Mouse (Mus musculus) inflammation-experienced regulatory T-cells, adult 16 weeks (primary cell): ENCODE measurements around the gene Olfr998. TPM values are rescaled to one million over a fixed set of nuclear protein-coding genes. Genes with fewer than 3 reads are reported as not detected.

Experiments used
- polyA plus RNA-seq: library from polyadenylated mRNA; unstranded; fragments of 100-300 nt; shearing (Covaris generic); gene quantifications from one replicate; pipeline ENCODE4 v1.2.1, GENCODE M21; 2017

The Olfr998 gene
- not detected for polyA plus RNA-seq

GRCm38 (mm10) chr2:85588648-85589047, at the start of gene Olfr998:
Olfr998 (plus strand) TSS chr2:85588948.

GRCm38 (mm10) chr2:85578915-85579314, 9.8 kb upstream of the Olfr998 start, which contains the start of gene Olfr996:
Olfr996 (plus strand) TSS chr2:85579215.

GRCm38 (mm10) chr2:85611803-85612202, 23.1 kb downstream of the Olfr998 start, which contains the start of gene Olfr1000:
Olfr1000 (minus strand) TSS chr2:85611903.

Other genes with a start within 250 kb of the Olfr998 start
- gene Olfr987, start 249.6 kb upstream of the Olfr998 start, polyA plus RNA-seq = not detected
- gene Olfr988, start 225.7 kb upstream of the Olfr998 start, polyA plus RNA-seq = not detected
- not detected for gene Olfr992, start 179.5 kb upstream of the Olfr998 start, polyA plus RNA-seq
- gene Olfr993, start 174.1 kb upstream of the Olfr998 start, polyA plus RNA-seq = not detected
- gene Olfr994, start 152.5 kb upstream of the Olfr998 start, polyA plus RNA-seq = not detected
- not detected for gene Olfr995, start 145.3 kb upstream of the Olfr998 start, polyA plus RNA-seq
- gene 4833423E24Rik, start 69.9 kb upstream of the Olfr998 start, polyA plus RNA-seq = not detected
- gene Olfr996, start 9.7 kb upstream of the Olfr998 start, polyA plus RNA-seq = not detected
- not detected for gene Olfr1000, start 23.0 kb downstream of the Olfr998 start, polyA plus RNA-seq
- gene Olfr1002, start 61.8 kb downstream of the Olfr998 start, polyA plus RNA-seq = not detected
- gene Olfr154, start 75.5 kb downstream of the Olfr998 start, polyA plus RNA-seq = not detected
- gene Olfr1006, start 89.8 kb downstream of the Olfr998 start, polyA plus RNA-seq = not detected
- not detected for gene Olfr1008, start 100.5 kb downstream of the Olfr998 start, polyA plus RNA-seq
- gene Olfr1009, start 126.5 kb downstream of the Olfr998 start, polyA plus RNA-seq = not detected
- not detected for gene Olfr1012, start 173.8 kb downstream of the Olfr998 start, polyA plus RNA-seq
- not detected for gene Olfr1013, start 178.2 kb downstream of the Olfr998 start, polyA plus RNA-seq
- gene Olfr1014, start 183.8 kb downstream of the Olfr998 start, polyA plus RNA-seq = not detected
- not detected for gene Olfr1015, start 193.1 kb downstream of the Olfr998 start, polyA plus RNA-seq
- gene Olfr1016, start 213.6 kb downstream of the Olfr998 start, polyA plus RNA-seq = not detected
- gene Olfr1018, start 229.5 kb downstream of the Olfr998 start, polyA plus RNA-seq = not detected